In genomic region chr7:127573503-127574008, GRCm38 (mm10) we compare ENCODE assay signal across 8 mouse cellular contexts. TPM values are rescaled to one million over a fixed set of nuclear protein-coding genes. Genes with fewer than 3 reads are reported as not detected.
DNase-seq lines count a peak whose midpoint lies in the region; ATAC-seq lines count a peak whose summit lies in the region.

No protein-coding gene starts in this region.

- peaks cover 34% of the 10 kb centered on the region for H3K36me3 ChIP-seq in heart, embryonic 10.5 days
- peaks cover 20% of the 10 kb centered on the region for H3K36me3 ChIP-seq in hindbrain, embryonic 14.5 days (replicated peaks; ENCODE audit: control insufficient read depth, insufficient read depth)
- peaks cover 20% of the 10 kb centered on the region for H3K36me3 ChIP-seq in midbrain, embryonic 13.5 days

- ATAC-seq in hindbrain, embryonic 14.5 days (ENCODE audit: low FRiP score) = peak; percentile 81
- ATAC-seq in midbrain, embryonic 13.5 days = peak; percentile 80
- ATAC-seq in CD4-positive, CD25-positive, alpha-beta regulatory T cell, adult 4 months = no peak

- peak overlapping the region; percentile 92 for H3K27ac ChIP-seq in heart, embryonic 10.5 days
- peak overlapping the region; percentile 72 for H3K27ac ChIP-seq in hindbrain, embryonic 14.5 days
- peak overlapping the region; percentile 80 for H3K27ac ChIP-seq in midbrain, embryonic 13.5 days

- peak overlapping the region; percentile 81 for H3K9ac ChIP-seq in hindbrain, embryonic 14.5 days
- H3K9ac ChIP-seq in midbrain, embryonic 13.5 days (replicated peaks) = peak overlapping the region; percentile 88

- H3K4me1 ChIP-seq in heart, embryonic 10.5 days = peaks cover 19% of the 10 kb centered on the region
- peaks cover 21% of the 10 kb centered on the region for H3K4me1 ChIP-seq in hindbrain, embryonic 14.5 days (replicated peaks; ENCODE audit: control insufficient read depth, insufficient read depth, low read length)
- peaks cover 29% of the 10 kb centered on the region for H3K4me1 ChIP-seq in midbrain, embryonic 13.5 days (replicated peaks)

- H3K4me2 ChIP-seq in hindbrain, embryonic 14.5 days (replicated peaks) = peak overlapping the region; percentile 82
- H3K4me2 ChIP-seq in midbrain, embryonic 13.5 days (replicated peaks) = peak overlapping the region; percentile 96

- no peaks in the 10 kb centered on the region for H3K27me3 ChIP-seq in heart, embryonic 10.5 days (ENCODE audit: insufficient read depth, poor library complexity, severe bottlenecking)
- H3K27me3 ChIP-seq in hindbrain, embryonic 14.5 days (ENCODE audit: control insufficient read depth, insufficient read depth, low read length) = no peaks in the 10 kb centered on the region
- H3K27me3 ChIP-seq in midbrain, embryonic 13.5 days = no peaks in the 10 kb centered on the region

- no peaks in the 10 kb centered on the region for H3K9me3 ChIP-seq in heart, embryonic 10.5 days
- H3K9me3 ChIP-seq in hindbrain, embryonic 14.5 days (ENCODE audit: control insufficient read depth, low read length) = no peaks in the 10 kb centered on the region
- H3K9me3 ChIP-seq in midbrain, embryonic 13.5 days = no peaks in the 10 kb centered on the region

- DNase-seq in heart, embryonic 10.5 days (ENCODE audit: low spot score) = peak; percentile 74
- DNase-seq in heart, adult 9 months (ENCODE audit: low spot score in 2 of 2) = no peak
- peak; percentile 51 for DNase-seq in A20 (ENCODE audit: low read depth, low spot score)
- DNase-seq in cerebellum, postnatal 36 days = peak; percentile 32 to 40
- DNase-seq in hindbrain, embryonic 14.5 days (ENCODE audit: low spot score) = no peak
- DNase-seq in layer of hippocampus, adult 9-11 months = no peak

- H3K4me3 ChIP-seq in heart, embryonic 10.5 days = peak overlapping the region; percentile 96
- H3K4me3 ChIP-seq in hindbrain, embryonic 14.5 days (replicated peaks; ENCODE audit: low read length) = peak overlapping the region; percentile 57
- peak overlapping the region; percentile 89 for H3K4me3 ChIP-seq in midbrain, embryonic 13.5 days (replicated peaks)

- WGBS in heart, embryonic 10.5 days = under 1% methylated on average over 27 of the region's 28 CpGs
- WGBS in hindbrain, embryonic 14.5 days = under 1% methylated on average over 26 of the region's 28 CpGs
- under 1% methylated on average over 26 of the region's 28 CpGs for WGBS in midbrain, embryonic 13.5 days

RNA-seq across cellular contexts. Expression of gene Phkg2, which starts 0.4 kb away (rescaled TPM):
- polyA plus RNA-seq in heart, embryonic 10.5 days (2016; fragmentation: Nextera tagmentation; extraction: Ambion mirVana) = 44.2 and 46.6 TPM in 2 replicates
- 53.5 and 64.3 TPM in 2 replicates for polyA plus RNA-seq in hindbrain, embryonic 14.5 days (2014; fragmentation: Nextera tagmentation; extraction: Ambion mirVana)
- polyA plus RNA-seq in midbrain, embryonic 13.5 days (2015; fragmentation: Nextera tagmentation; extraction: Ambion mirVana) = 59.4 and 63.2 TPM in 2 replicates
- polyA plus RNA-seq in CD4-positive, CD25-positive, alpha-beta regulatory T cell, adult 4 months (2017; shearing (Covaris generic)) = 100 to 1,000 TPM; 109 to 138 TPM

RNA-seq across cellular contexts. Expression of gene Tmem265, which starts 12.4 kb away (rescaled TPM):
- polyA plus RNA-seq in heart, embryonic 10.5 days (2016; fragmentation: Nextera tagmentation; extraction: Ambion mirVana) = 4.7 and 5.2 TPM in 2 replicates
- 7.1 and 10.3 TPM in 2 replicates for polyA plus RNA-seq in hindbrain, embryonic 14.5 days (2014; fragmentation: Nextera tagmentation; extraction: Ambion mirVana)
- 6.3 and 8.3 TPM in 2 replicates for polyA plus RNA-seq in midbrain, embryonic 13.5 days (2015; fragmentation: Nextera tagmentation; extraction: Ambion mirVana)
- polyA plus RNA-seq in CD4-positive, CD25-positive, alpha-beta regulatory T cell, adult 4 months (2017; shearing (Covaris generic)) = 10 to 100 TPM; 39.7 to 91.0 TPM

RNA-seq across cellular contexts. Expression of gene Ccdc189, which starts 14.8 kb away (rescaled TPM):
- 9.5 and 10.2 TPM in 2 replicates for polyA plus RNA-seq in heart, embryonic 10.5 days (2016; fragmentation: Nextera tagmentation; extraction: Ambion mirVana)
- 9.2 and 9.8 TPM in 2 replicates for polyA plus RNA-seq in hindbrain, embryonic 14.5 days (2014; fragmentation: Nextera tagmentation; extraction: Ambion mirVana)
- polyA plus RNA-seq in midbrain, embryonic 13.5 days (2015; fragmentation: Nextera tagmentation; extraction: Ambion mirVana) = 13.0 and 14.5 TPM in 2 replicates
- under 1 TPM; 0.56 to 0.70 TPM for polyA plus RNA-seq in CD4-positive, CD25-positive, alpha-beta regulatory T cell, adult 4 months (2017; shearing (Covaris generic))

RNA-seq across cellular contexts. Expression of gene Rnf40, which starts 15.0 kb away (rescaled TPM):
- 37.5 and 46.3 TPM in 2 replicates for polyA plus RNA-seq in heart, embryonic 10.5 days (2016; fragmentation: Nextera tagmentation; extraction: Ambion mirVana)
- 37.4 and 40.6 TPM in 2 replicates for polyA plus RNA-seq in hindbrain, embryonic 14.5 days (2014; fragmentation: Nextera tagmentation; extraction: Ambion mirVana)
- 53.3 and 54.4 TPM in 2 replicates for polyA plus RNA-seq in midbrain, embryonic 13.5 days (2015; fragmentation: Nextera tagmentation; extraction: Ambion mirVana)
- 10 to 100 TPM; 26.3 to 45.6 TPM for polyA plus RNA-seq in CD4-positive, CD25-positive, alpha-beta regulatory T cell, adult 4 months (2017; shearing (Covaris generic))

RNA-seq across cellular contexts. Expression of gene Zfp629, which starts 42.0 kb away (rescaled TPM):
- 13.0 and 13.8 TPM in 2 replicates for polyA plus RNA-seq in heart, embryonic 10.5 days (2016; fragmentation: Nextera tagmentation; extraction: Ambion mirVana)
- 22.2 and 22.9 TPM in 2 replicates for polyA plus RNA-seq in hindbrain, embryonic 14.5 days (2014; fragmentation: Nextera tagmentation; extraction: Ambion mirVana)
- polyA plus RNA-seq in midbrain, embryonic 13.5 days (2015; fragmentation: Nextera tagmentation; extraction: Ambion mirVana) = 30.8 and 32.5 TPM in 2 replicates
- polyA plus RNA-seq in CD4-positive, CD25-positive, alpha-beta regulatory T cell, adult 4 months (2017; shearing (Covaris generic)) = under 1 TPM; 0.16 to 0.56 TPM

Comparison
In these comparisons a context has a peak if more than half of its experiments do, and no peak if none do; other contexts are left out.
1. DNase-seq: peak in heart, embryonic 10.5 days (single experiment), A20 (single experiment) and cerebellum, postnatal 36 days (2 of 2); none in heart, adult 9 months (0 of 2), hindbrain, embryonic 14.5 days (single experiment) and layer of hippocampus, adult 9-11 months (single experiment).
2. Peak in every context shown above with its lines, with median percentiles within 50 percentile points of each other: H3K27ac ChIP-seq and H3K4me3 ChIP-seq.